Mouse (Mus musculus): Measurements from ENCODE around the gene Mtus2. TPM values are rescaled to one million over a fixed set of nuclear protein-coding genes. Genes with fewer than 3 reads are reported as not detected.

The Mtus2 gene
- polyA plus RNA-seq, 1 experiment, result 0.05 TPM

- Histone ChIP-seq H3K4me3 (no peak overlapping the region), H3ac (ENCODE audit: control insufficient read depth, insufficient read length) (no peak overlapping the region), H3K36me3 (ENCODE audit: control insufficient read depth, insufficient read depth) (peaks cover 21% of the 10 kb centered on the region), H3K27me3 (ENCODE audit: control insufficient read depth, insufficient read depth, insufficient read length) (no peaks in the 10 kb centered on the region), H3K79me2 (ENCODE audit: control insufficient read depth, insufficient read depth) (peaks cover 85% of the 10 kb centered on the region), H3K4me2 (ENCODE audit: low read depth) (no peak overlapping the region)
- TF ChIP-seq SRF (IDR thresholded peaks at IDR 0.05; ENCODE audit: control insufficient read depth, insufficient read length, low read depth) (no peak), MAX (IDR thresholded peaks at IDR 0.05; ENCODE audit: low read depth) (no peak), TCF12 (IDR thresholded peaks at IDR 0.05; ENCODE audit: insufficient read depth, poor library complexity, severe bottlenecking) (no peak), TCF3 (IDR thresholded peaks at IDR 0.05; ENCODE audit: insufficient read length, low read depth) (no peak), REST (IDR thresholded peaks at IDR 0.05; ENCODE audit: insufficient read depth, insufficient read length) (no peak)
Measured at GRCm38 (mm10) chr5:148363441-148364113, 406.5 kb downstream of the Mtus2 start.

Other genes with a start within 250 kb of the Mtus2 start
- 1.1 TPM for gene Flt1, start 231.3 kb upstream of the Mtus2 start, polyA plus RNA-seq (2012; fragmentation: generic; extraction: Trizol)
- gene Pomp, start 96.9 kb upstream of the Mtus2 start, polyA plus RNA-seq (2012; fragmentation: generic; extraction: Trizol), result 220 TPM
- 2.4 TPM for gene Slc46a3, start 62.5 kb upstream of the Mtus2 start, polyA plus RNA-seq (2012; fragmentation: generic; extraction: Trizol)

Data from myocyte (in vitro differentiated cells).